Mouse (Mus musculus): ENCODE data around the gene Gpr33.

The Gpr33 gene

GRCm38 (mm10) chr12:52027963-52028362 lies at the start of gene Gpr33:
Gpr33 (minus strand) TSS chr12:52028063.
- no peak for DNase-seq

GRCm38 (mm10) chr12:52049324-52049723 lies 21.5 kb upstream of the Gpr33 start:
- no peak for DNase-seq

DNA sequence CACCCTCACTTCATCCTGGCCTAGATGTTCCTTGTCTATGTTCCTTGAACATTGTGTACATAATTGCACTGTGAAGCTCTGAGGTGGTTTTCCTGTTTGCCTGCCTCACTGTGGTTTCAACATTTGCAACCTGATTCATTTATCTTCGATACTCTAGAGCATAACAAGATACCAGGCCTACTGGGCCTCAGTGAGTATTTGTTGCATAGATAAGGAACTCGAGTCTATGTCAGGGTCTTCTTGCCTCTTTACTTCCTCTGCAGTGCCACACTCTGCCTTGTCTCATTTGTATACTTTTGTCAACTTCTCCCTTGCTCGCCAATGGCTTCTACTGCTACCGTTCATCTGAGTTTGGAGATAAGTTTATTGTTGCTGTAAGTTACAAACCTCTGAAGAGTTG lies 18.5 kb upstream of the Gpr33 start:
- DNase-seq: no peak

- DNase-seq: peak in 1 of 2 experiments; percentile 41
Observed at GRCm38 (mm10) chr12:52042818-52043336, 15.0 kb upstream of the Gpr33 start.

GRCm38 (mm10) chr12:52038352-52038751 lies 10.5 kb upstream of the Gpr33 start:
- DNase-seq: no peak

- DNase-seq: no peak
Observed at GRCm38 (mm10) chr12:52034956-52035355, 7.1 kb upstream of the Gpr33 start.

DNA sequence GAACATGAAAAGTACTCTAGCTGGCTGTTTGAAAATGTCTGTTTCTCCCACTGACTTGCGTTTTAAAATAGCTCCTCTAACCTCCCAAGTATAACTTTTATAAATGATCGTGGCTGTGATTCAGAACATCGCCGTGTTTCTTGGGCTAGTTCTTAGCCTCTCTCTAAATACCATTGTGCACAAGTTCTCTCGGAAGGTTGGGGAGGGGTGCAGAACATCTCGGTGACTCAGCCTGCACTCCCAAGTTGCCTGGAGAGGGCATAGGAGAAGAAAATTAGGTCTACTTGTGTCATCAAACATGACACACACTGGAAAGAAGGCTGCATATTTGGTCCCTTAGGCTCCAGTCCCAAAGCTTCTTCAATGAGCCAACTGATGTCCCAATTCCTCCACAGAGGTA lies 4.4 kb upstream of the Gpr33 start:
- no peak for DNase-seq

DNA sequence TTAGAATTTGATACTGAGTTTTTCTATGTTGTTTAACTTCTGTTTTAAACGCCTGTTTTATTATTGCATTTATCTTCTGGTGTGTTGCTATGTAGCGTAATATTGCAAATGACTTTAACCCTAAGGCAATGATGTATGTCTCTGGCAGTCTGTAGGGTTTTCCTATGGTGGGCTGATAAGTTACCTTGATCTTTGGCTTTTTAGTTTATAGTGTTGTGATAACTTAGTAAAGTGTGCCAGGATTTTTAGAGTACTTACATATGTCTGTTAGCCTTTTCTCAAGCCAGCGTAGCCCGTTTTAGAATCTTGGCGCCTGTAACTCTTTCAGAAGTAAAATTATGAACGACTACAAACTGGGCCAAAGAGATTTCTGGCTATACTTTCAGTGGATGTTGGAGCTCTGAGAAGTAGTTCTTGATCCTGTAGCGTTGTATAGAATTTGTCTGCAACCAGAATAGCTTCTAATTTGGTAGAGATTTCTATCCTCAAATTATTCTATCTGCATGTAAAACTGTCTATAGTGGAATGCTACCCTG lies 13.3 kb downstream of the Gpr33 start:
- DNase-seq: no peak

GRCm38 (mm10) chr12:52014044-52014443 lies 13.8 kb downstream of the Gpr33 start:
- DNase-seq: peak; percentile 40 to 65

DNA sequence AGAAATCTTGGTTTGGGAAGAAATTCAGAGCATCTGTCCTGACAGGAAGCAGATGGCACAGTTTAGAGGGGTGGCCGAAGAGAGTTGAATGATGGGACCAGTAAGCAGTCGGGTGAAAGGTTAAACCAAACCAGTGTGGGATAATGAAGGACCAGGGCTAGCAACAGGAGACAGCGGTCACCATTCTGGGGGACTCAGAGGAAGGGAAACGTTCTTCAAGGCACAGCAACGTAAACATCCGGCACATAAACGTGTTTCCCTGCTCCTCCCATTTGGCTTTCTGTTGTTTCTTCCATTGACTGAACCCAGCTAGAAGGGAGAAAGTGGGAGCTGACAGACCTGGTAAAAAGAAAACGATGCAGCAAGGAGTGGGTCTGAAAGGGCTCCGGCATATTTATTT lies 14.6 kb downstream of the Gpr33 start:
- no peak for DNase-seq

GRCm38 (mm10) chr12:52012159-52012558 lies 15.7 kb downstream of the Gpr33 start:
- no peak for DNase-seq

- DNase-seq: no peak
Observed at GRCm38 (mm10) chr12:52010630-52010961, 17.3 kb downstream of the Gpr33 start.

DNA sequence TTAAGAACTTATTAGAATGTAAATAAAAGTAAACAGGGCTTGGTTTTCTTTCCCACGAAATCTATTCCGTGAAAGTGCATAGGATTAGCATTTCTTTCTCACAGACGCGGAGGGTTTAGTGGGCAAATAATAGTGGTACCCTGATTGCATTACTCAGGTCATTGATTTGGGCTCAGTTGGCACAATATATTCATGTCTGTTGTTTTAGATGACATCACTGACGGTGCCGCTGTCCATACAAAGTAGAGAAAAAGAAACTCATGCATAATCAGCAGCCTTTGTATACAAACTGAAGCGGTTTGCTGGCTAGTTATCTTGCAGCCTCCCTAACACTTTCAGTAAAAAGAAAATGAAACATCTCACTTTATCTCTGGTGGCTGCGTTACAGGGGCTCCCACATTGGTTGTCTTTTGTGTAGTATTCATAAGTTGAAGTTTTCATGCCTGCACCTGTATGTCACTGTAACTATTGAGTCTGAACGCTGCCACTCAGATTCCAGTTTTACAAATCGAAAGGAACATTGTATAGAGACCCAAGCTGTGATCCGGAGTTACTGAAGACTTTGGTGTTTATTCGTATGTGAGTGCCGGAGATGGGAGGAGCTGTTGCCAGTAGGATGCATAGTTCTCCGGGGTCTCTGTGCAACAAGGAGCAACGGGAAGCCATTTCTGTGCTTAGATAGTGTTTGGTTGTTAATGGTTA lies 17.8 kb downstream of the Gpr33 start:
- DNase-seq: no peak

- no peak for DNase-seq
Observed at GRCm38 (mm10) chr12:52006633-52006994, 21.2 kb downstream of the Gpr33 start.

GRCm38 (mm10) chr12:52005877-52006632 lies 21.8 kb downstream of the Gpr33 start, which contains the start of gene Dtd2:
Dtd2 (minus strand) TSS chr12:52006501.
- DNase-seq: peak; percentile 95 to 97

DNA sequence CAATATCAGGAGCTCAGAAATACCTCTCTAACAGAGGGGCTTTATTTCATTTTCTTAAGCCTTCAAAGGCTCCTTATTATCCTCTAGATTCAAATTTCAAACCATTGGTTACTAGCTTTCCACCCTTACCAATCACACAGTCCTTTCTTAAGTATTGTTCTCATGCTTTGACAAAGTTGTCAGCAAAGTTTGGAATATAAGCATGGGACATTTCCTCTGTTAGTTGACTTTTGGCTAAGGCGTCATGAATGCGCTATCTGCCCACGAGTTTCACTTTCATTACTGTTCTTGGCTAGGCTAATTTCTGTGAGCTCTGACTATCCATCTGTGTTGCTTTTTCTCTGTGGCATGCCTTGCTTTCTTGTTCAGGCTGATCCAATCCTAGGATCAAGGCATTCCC lies 25.1 kb downstream of the Gpr33 start:
- DNase-seq: no peak

GRCm38 (mm10) chr12:52001544-52001943 lies 26.3 kb downstream of the Gpr33 start:
- DNase-seq: peak in 1 of 2 experiments; percentile 71

DNA sequence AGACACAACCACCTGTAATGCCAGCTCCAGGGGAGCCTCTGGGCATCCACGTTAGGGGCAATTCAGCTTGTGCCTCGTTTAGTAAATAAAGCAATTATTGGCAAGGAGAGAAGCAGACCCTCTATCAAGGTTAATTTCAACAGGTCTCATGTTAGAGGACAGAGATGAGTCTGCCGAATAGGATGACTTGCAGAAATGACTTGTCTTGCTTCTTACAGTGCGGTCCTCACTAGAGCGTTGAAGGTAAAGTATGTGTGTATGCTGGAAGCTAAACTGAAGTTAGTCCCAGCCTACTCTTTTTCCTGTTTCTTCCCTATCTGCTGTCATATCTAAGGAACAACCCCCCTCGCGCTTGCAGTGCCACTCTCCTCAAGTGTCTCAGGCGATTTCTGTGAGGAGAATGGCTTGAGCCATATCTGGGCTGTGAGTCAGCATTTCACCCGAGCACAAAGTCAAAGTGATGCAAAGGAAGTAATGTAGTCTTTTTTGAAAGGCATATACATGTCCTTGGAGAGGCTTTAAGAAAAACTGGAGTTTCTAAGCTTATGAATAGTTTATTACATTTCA lies 29.4 kb downstream of the Gpr33 start:
- no peak for DNase-seq

- DNase-seq: no peak
Observed at GRCm38 (mm10) chr12:51995738-51996536, 31.9 kb downstream of the Gpr33 start.

- DNase-seq: no peak
Observed at GRCm38 (mm10) chr12:51990629-51991028, 37.2 kb downstream of the Gpr33 start.

DNA sequence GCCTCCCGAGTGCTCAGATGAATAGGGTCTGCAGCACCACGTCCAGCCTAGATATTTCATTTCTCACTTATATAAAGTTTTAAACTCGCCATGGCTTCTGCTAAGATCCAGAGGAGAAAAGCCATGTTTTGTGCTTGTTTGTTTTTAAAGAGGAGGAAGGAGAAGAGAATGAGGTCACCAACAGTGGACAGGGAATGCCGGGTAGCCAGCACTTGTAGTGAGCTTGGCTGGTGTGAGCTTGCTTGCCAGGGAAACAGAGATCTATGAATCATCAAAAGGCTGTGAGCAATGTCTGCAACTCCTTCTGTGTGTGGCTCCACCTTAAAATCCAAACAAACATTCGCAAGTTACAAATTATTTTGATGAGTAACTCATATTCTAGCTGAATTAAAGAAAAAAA lies 39.3 kb downstream of the Gpr33 start:
- DNase-seq: no peak

GRCm38 (mm10) chr12:51985826-51986225 lies 42.0 kb downstream of the Gpr33 start:
- DNase-seq: no peak
